Mouse (Mus musculus) heart, embryonic 13.5 days (tissue): Measurements from ENCODE around the gene Coil. TPM values are rescaled to one million over a fixed set of nuclear protein-coding genes. Genes with fewer than 3 reads are reported as not detected.

Experiments used
- ATAC-seq: fragments of 200-750 bp; cut with Nextera tagmentation; 2 replicates; pipeline ENCODE4 v1.8.0; 2017; ENCODE audit warnings: moderate TSS enrichment; ENCODE audit not compliant: insufficient number of reproducible peaks, low FRiP score, low TSS enrichment; ENCODE audit errors: extremely low read depth
- H3K27ac ChIP-seq: fragments of 300-500 bp; sonication (generic); replicated peaks from 2 replicates; pipeline ENCODE4 v1.5.1; 2015; ENCODE audit warnings: moderate library complexity, mild to moderate bottlenecking, inconsistent platforms
- H3K27me3 ChIP-seq: fragments of 300-500 bp; sonication (generic); replicated peaks from 2 replicates; pipeline ENCODE4 v1.6.1; 2015; ENCODE audit warnings: mild to moderate bottlenecking, inconsistent platforms
- H3K36me3 ChIP-seq: fragments of 300-500 bp; sonication (generic); 2 replicates; pipeline ENCODE4 v1.6.1; 2015; ENCODE audit warnings: mild to moderate bottlenecking, inconsistent platforms
- H3K4me1 ChIP-seq: fragments of 300-500 bp; sonication (generic); 2 replicates; pipeline ENCODE4 v1.6.1; 2015; ENCODE audit warnings: inconsistent platforms
- H3K4me2 ChIP-seq: fragments of 300-500 bp; sonication (generic); 2 replicates; pipeline ENCODE4 v1.6.1; 2015; ENCODE audit warnings: inconsistent platforms, mild to moderate bottlenecking, moderate library complexity
- H3K4me3 ChIP-seq: fragments of 300-500 bp; sonication (generic); 2 replicates; pipeline ENCODE4 v1.5.1; 2015; ENCODE audit warnings: moderate library complexity, mild to moderate bottlenecking, inconsistent platforms
- H3K9ac ChIP-seq: fragments of 300-500 bp; sonication (generic); 2 replicates; pipeline ENCODE4 v1.6.1; 2015; ENCODE audit warnings: inconsistent platforms, mild to moderate bottlenecking, moderate library complexity
- H3K9me3 ChIP-seq: fragments of 300-500 bp; sonication (generic); 2 replicates; pipeline ENCODE4 v1.6.1; 2016; ENCODE audit warnings: inconsistent platforms
- WGBS: fragments of 180-500 bp; shearing (Covaris S2); methylation state at CpG from one replicate; pipeline ENCODE4 v1.1.7; 2015; ENCODE audit warnings: mixed read lengths; 5-methylcytosine and 5-hydroxymethylcytosine counted together
- polyA plus RNA-seq: library from polyadenylated mRNA; unstranded; fragments of >200 nt; fragmentation: Nextera tagmentation; extraction: Ambion mirVana; gene quantifications from 2 replicates; pipeline ENCODE4 v1.2.1, GENCODE M21; 2015

Gene Coil
- polyA plus RNA-seq, result 9.9 and 10.1 TPM in 2 replicates

GRCm38 (mm10) chr11:88970202-88970732 is at the start of gene Coil:
TSS of gene Coil (plus strand) at chr11:88970252.
- H3K27me3 ChIP-seq, result no peaks in the 10 kb centered on the region
- H3K36me3 ChIP-seq, result no peaks in the 10 kb centered on the region
- H3K9me3 ChIP-seq, result no peaks in the 10 kb centered on the region
- H3K9ac ChIP-seq, result no peak within 1 kb of the TSS
- no peak within 1 kb of the TSS for H3K4me3 ChIP-seq
- H3K4me1 ChIP-seq, result peaks cover 9% of the 10 kb centered on the region
- H3K4me2 ChIP-seq, result no peak within 1 kb of the TSS
- 26% methylated on average over 2 of the region's 2 CpGs for WGBS
- ATAC-seq, result no peak
- no peak within 1 kb of the TSS for H3K27ac ChIP-seq

GRCm38 (mm10) chr11:88926566-88926965 is 43.5 kb upstream of the Coil start:
- Histone ChIP-seq H3K9ac (no peak overlapping the region), H3K36me3 (peaks cover 85% of the 10 kb centered on the region), H3K9me3 (no peaks in the 10 kb centered on the region), H3K4me3 (no peak overlapping the region), H3K27me3 (no peaks in the 10 kb centered on the region), H3K4me2 (no peak overlapping the region), H3K4me1 (no peaks in the 10 kb centered on the region), H3K27ac (no peak overlapping the region)
- 65% methylated on average over 5 of the region's 5 CpGs for WGBS
- no peak for ATAC-seq

- Histone ChIP-seq H3K36me3 (peaks cover 66% of the 10 kb centered on the region), H3K4me2 (no peak overlapping the region), H3K27ac (no peak overlapping the region), H3K9ac (no peak overlapping the region), H3K9me3 (no peaks in the 10 kb centered on the region), H3K4me1 (no peaks in the 10 kb centered on the region), H3K27me3 (no peaks in the 10 kb centered on the region), H3K4me3 (no peak overlapping the region)
- whole genome bisulfite sequencing, result 77% methylated on average over 14 of the region's 14 CpGs
- no peak for ATAC-seq
These were observed 38.1 kb upstream of the Coil start for GRCm38 (mm10) chr11:88931692-88932530.

GRCm38 (mm10) chr11:88933030-88933429 is 37.0 kb upstream of the Coil start:
- no peak overlapping the region for H3K27ac ChIP-seq
- H3K4me2 ChIP-seq, result no peak overlapping the region
- no peaks in the 10 kb centered on the region for H3K9me3 ChIP-seq
- WGBS, result 91% methylated on average over 9 of the region's 9 CpGs
- H3K4me1 ChIP-seq, result no peaks in the 10 kb centered on the region
- ATAC-seq, result no peak
- no peaks in the 10 kb centered on the region for H3K27me3 ChIP-seq
- H3K36me3 ChIP-seq, result peaks cover 60% of the 10 kb centered on the region
- H3K9ac ChIP-seq, result no peak overlapping the region
- no peak overlapping the region for H3K4me3 ChIP-seq

GRCm38 (mm10) chr11:88934089-88935000 is 35.7 kb upstream of the Coil start:
- Histone ChIP-seq H3K9me3 (no peaks in the 10 kb centered on the region), H3K36me3 (peaks cover 55% of the 10 kb centered on the region), H3K4me3 (no peak overlapping the region), H3K9ac (no peak overlapping the region), H3K27ac (no peak overlapping the region), H3K4me1 (no peaks in the 10 kb centered on the region), H3K4me2 (no peak overlapping the region), H3K27me3 (no peaks in the 10 kb centered on the region)
- 84% methylated on average over 19 of the region's 19 CpGs for WGBS
- no peak for ATAC-seq

GRCm38 (mm10) chr11:88937886-88938285 is 32.2 kb upstream of the Coil start:
- Histone ChIP-seq H3K27ac (no peak overlapping the region), H3K4me2 (no peak overlapping the region), H3K4me1 (no peaks in the 10 kb centered on the region), H3K4me3 (no peak overlapping the region), H3K27me3 (no peaks in the 10 kb centered on the region), H3K36me3 (peaks cover 53% of the 10 kb centered on the region), H3K9ac (no peak overlapping the region), H3K9me3 (no peaks in the 10 kb centered on the region)
- no peak for ATAC-seq
- 85% methylated on average over 2 of the region's 2 CpGs for WGBS

- Histone ChIP-seq H3K27me3 (no peaks in the 10 kb centered on the region), H3K4me1 (no peaks in the 10 kb centered on the region), H3K4me2 (no peak overlapping the region), H3K4me3 (no peak overlapping the region), H3K36me3 (peaks cover 54% of the 10 kb centered on the region), H3K9ac (no peak overlapping the region), H3K27ac (no peak overlapping the region), H3K9me3 (no peaks in the 10 kb centered on the region)
- no peak for ATAC-seq
- WGBS, result 94% methylated on average over 2 of the region's 2 CpGs
These were observed 31.3 kb upstream of the Coil start for GRCm38 (mm10) chr11:88938770-88939169.

GRCm38 (mm10) chr11:88939634-88940033 is 30.4 kb upstream of the Coil start:
- 83% methylated on average over 4 of the region's 4 CpGs for WGBS
- ATAC-seq, result no peak
- no peak overlapping the region for H3K9ac ChIP-seq
- H3K4me1 ChIP-seq, result no peaks in the 10 kb centered on the region
- no peaks in the 10 kb centered on the region for H3K27me3 ChIP-seq
- no peaks in the 10 kb centered on the region for H3K9me3 ChIP-seq
- H3K4me2 ChIP-seq, result no peak overlapping the region
- H3K36me3 ChIP-seq, result peaks cover 58% of the 10 kb centered on the region
- H3K4me3 ChIP-seq, result no peak overlapping the region
- no peak overlapping the region for H3K27ac ChIP-seq

GRCm38 (mm10) chr11:88941489-88941888 is 28.6 kb upstream of the Coil start:
- 76% methylated on average over 12 of the region's 12 CpGs for WGBS
- Histone ChIP-seq H3K27me3 (no peaks in the 10 kb centered on the region), H3K9me3 (no peaks in the 10 kb centered on the region), H3K4me1 (no peaks in the 10 kb centered on the region), H3K36me3 (peaks cover 57% of the 10 kb centered on the region), H3K27ac (no peak overlapping the region), H3K4me3 (no peak overlapping the region), H3K4me2 (no peak overlapping the region), H3K9ac (no peak overlapping the region)
- ATAC-seq, result no peak

- Histone ChIP-seq H3K36me3 (peaks cover 53% of the 10 kb centered on the region), H3K4me1 (no peaks in the 10 kb centered on the region), H3K27me3 (no peaks in the 10 kb centered on the region), H3K4me2 (no peak overlapping the region), H3K9me3 (no peaks in the 10 kb centered on the region), H3K4me3 (no peak overlapping the region), H3K9ac (no peak overlapping the region), H3K27ac (no peak overlapping the region)
- WGBS, result 60% methylated on average over 7 of the region's 8 CpGs
- ATAC-seq, result no peak
These were observed 24.0 kb upstream of the Coil start for GRCm38 (mm10) chr11:88945971-88946585.

- H3K27ac ChIP-seq, result no peak overlapping the region
- peaks cover 44% of the 10 kb centered on the region for H3K36me3 ChIP-seq
- no peaks in the 10 kb centered on the region for H3K9me3 ChIP-seq
- WGBS, result 72% methylated on average over 8 of the region's 8 CpGs
- H3K4me2 ChIP-seq, result no peak overlapping the region
- H3K27me3 ChIP-seq, result no peaks in the 10 kb centered on the region
- no peak overlapping the region for H3K4me3 ChIP-seq
- ATAC-seq, result no peak
- peaks cover 5% of the 10 kb centered on the region; the same call in 1 of the 2 replicates for H3K4me1 ChIP-seq
- H3K9ac ChIP-seq, result no peak overlapping the region
These were observed 21.2 kb upstream of the Coil start for GRCm38 (mm10) chr11:88948896-88949295.
